8 mouse cellular contexts compared by ENCODE assay signal in genomic region chr19:45079769-45080515, GRCm38 (mm10). TPM values are rescaled to one million over a fixed set of nuclear protein-coding genes. Genes with fewer than 3 reads are reported as not detected.
DNase-seq lines count a peak whose midpoint lies in the region; ATAC-seq and TF ChIP-seq lines count a peak whose summit lies in the region.

No protein-coding gene starts in this region.

- peaks cover 70% of the 10 kb centered on the region for H3K4me1 ChIP-seq in E14TG2a.4 (replicated peaks; ENCODE audit: low read depth, low read length)
- H3K4me1 ChIP-seq in embryonic facial prominence, embryonic 15.5 days, result peaks cover 64% of the 10 kb centered on the region
- peaks cover 36% of the 10 kb centered on the region for H3K4me1 ChIP-seq in heart, embryonic 16.5 days (ENCODE audit: control insufficient read depth, insufficient read depth, low read length)
- peaks cover 23% of the 10 kb centered on the region for H3K4me1 ChIP-seq in kidney, postnatal 0 days (replicated peaks; ENCODE audit: insufficient read depth, low read length)
- H3K4me1 ChIP-seq in lung, embryonic 15.5 days, result peaks cover 55% of the 10 kb centered on the region

- H3K4me2 ChIP-seq in embryonic facial prominence, embryonic 15.5 days (replicated peaks), result peak overlapping the region; percentile 80
- H3K4me2 ChIP-seq in heart, embryonic 16.5 days (ENCODE audit: low read depth, low read length), result peak overlapping the region; percentile 80
- peak overlapping the region; percentile 73 for H3K4me2 ChIP-seq in kidney, postnatal 0 days (ENCODE audit: low read length)
- H3K4me2 ChIP-seq in lung, embryonic 15.5 days, result peak overlapping the region; percentile 77

- 0 out of 2 replicates have a peak overlapping the region, but pooled peaks have one; percentile 4 for H3K9ac ChIP-seq in embryonic facial prominence, embryonic 15.5 days
- H3K9ac ChIP-seq in heart, embryonic 16.5 days (ENCODE audit: low read length), result peak overlapping the region; percentile 53
- H3K9ac ChIP-seq in kidney, postnatal 0 days (ENCODE audit: low read depth, low read length), result peak overlapping the region; percentile 32; the same call in 1 of the 2 replicates
- H3K9ac ChIP-seq in lung, embryonic 15.5 days, result peak overlapping the region; percentile 44

- under 1% methylated on average over 45 of the region's 45 CpGs for WGBS in embryonic facial prominence, embryonic 15.5 days
- under 1% methylated on average over 45 of the region's 45 CpGs for WGBS in heart, embryonic 16.5 days
- 1% methylated on average over 45 of the region's 45 CpGs for WGBS in kidney, postnatal 0 days
- WGBS in lung, embryonic 15.5 days, result under 1% methylated on average over 45 of the region's 45 CpGs

- 0 out of 2 replicates have a peak, but pooled peaks cover 3% of the 10 kb centered on the region for H3K9me3 ChIP-seq in E14TG2a.4 (ENCODE audit: low read length)
- no peaks in the 10 kb centered on the region for H3K9me3 ChIP-seq in embryonic facial prominence, embryonic 15.5 days (replicated peaks)
- H3K9me3 ChIP-seq in heart, embryonic 16.5 days (replicated peaks; ENCODE audit: control insufficient read depth, low read length), result no peaks in the 10 kb centered on the region
- H3K9me3 ChIP-seq in kidney, postnatal 0 days (replicated peaks; ENCODE audit: low read length), result no peaks in the 10 kb centered on the region
- no peaks in the 10 kb centered on the region for H3K9me3 ChIP-seq in lung, embryonic 15.5 days

- peak overlapping the region; percentile 69 for H3K4me3 ChIP-seq in E14TG2a.4 (replicated peaks; ENCODE audit: low read length)
- H3K4me3 ChIP-seq in embryonic facial prominence, embryonic 15.5 days (replicated peaks), result peak overlapping the region; percentile 37
- peak overlapping the region; percentile 38 for H3K4me3 ChIP-seq in heart, embryonic 16.5 days (ENCODE audit: low read length)
- H3K4me3 ChIP-seq in kidney, postnatal 0 days (replicated peaks; ENCODE audit: low read depth, low read length), result peak overlapping the region; percentile 34
- H3K4me3 ChIP-seq in lung, embryonic 15.5 days, result peak overlapping the region; percentile 36

- H3K27me3 ChIP-seq in E14TG2a.4 (ENCODE audit: insufficient read depth, low read length), result peaks cover 66% of the 10 kb centered on the region
- H3K27me3 ChIP-seq in embryonic facial prominence, embryonic 15.5 days, result peaks cover 70% of the 10 kb centered on the region
- peaks cover 55% of the 10 kb centered on the region for H3K27me3 ChIP-seq in heart, embryonic 16.5 days (ENCODE audit: control insufficient read depth, insufficient read depth, low read length)
- peaks cover 30% of the 10 kb centered on the region for H3K27me3 ChIP-seq in kidney, postnatal 0 days (ENCODE audit: insufficient read depth, low read length)
- H3K27me3 ChIP-seq in lung, embryonic 15.5 days, result peaks cover 92% of the 10 kb centered on the region

- no peaks in the 10 kb centered on the region for H3K36me3 ChIP-seq in E14TG2a.4 (ENCODE audit: insufficient read depth, low read length)
- no peaks in the 10 kb centered on the region for H3K36me3 ChIP-seq in embryonic facial prominence, embryonic 15.5 days
- no peaks in the 10 kb centered on the region for H3K36me3 ChIP-seq in heart, embryonic 16.5 days (ENCODE audit: control insufficient read depth, insufficient read depth)
- no peaks in the 10 kb centered on the region for H3K36me3 ChIP-seq in kidney, postnatal 0 days (ENCODE audit: insufficient read depth, low read length)
- H3K36me3 ChIP-seq in lung, embryonic 15.5 days, result no peaks in the 10 kb centered on the region

- H3K27ac ChIP-seq in embryonic facial prominence, embryonic 15.5 days (replicated peaks), result peak overlapping the region; percentile 84
- peak overlapping the region; percentile 15 for H3K27ac ChIP-seq in heart, embryonic 16.5 days (ENCODE audit: low read length)
- peak overlapping the region; percentile 61 for H3K27ac ChIP-seq in kidney, postnatal 0 days
- peak overlapping the region; percentile 42; the same call in 1 of the 2 replicates for H3K27ac ChIP-seq in lung, embryonic 15.5 days

- DNase-seq in adrenal gland, postnatal 25 days, result peak; percentile 66
- DNase-seq in kidney, postnatal 0 days (ENCODE audit: low spot score), result peak; percentile 79
- DNase-seq in retina, postnatal 1 day, result peak; percentile 70
- DNase-seq in layer of hippocampus, postnatal 36 days, result no peak

- peak; percentile 68 for ATAC-seq in embryonic facial prominence, embryonic 15.5 days (ENCODE audit: insufficient number of reproducible peaks, low FRiP score, low TSS enrichment, low read depth)
- peak; percentile 19; the same call in 1 of the 2 replicates for ATAC-seq in heart, embryonic 16.5 days (replicated peaks; ENCODE audit: extremely low read depth, insufficient read depth, low FRiP score)
- ATAC-seq in kidney, postnatal 0 days (replicated peaks; ENCODE audit: low FRiP score, low read depth), result peak; percentile 5; the same call in 1 of the 2 replicates
- peak; percentile 23 for ATAC-seq in lung, embryonic 15.5 days (ENCODE audit: borderline replicate concordance, extremely low read depth, low FRiP score, low TSS enrichment)

- no peak for TF ChIP-seq CTCF in E14TG2a.4 (conservative IDR thresholded peaks at IDR 0.05; ENCODE audit: low read length)
- TF ChIP-seq CTCF in kidney, postnatal 0 days (IDR thresholded peaks at IDR 0.05; ENCODE audit: low read depth), result 0 out of 2 replicates have a peak, but pooled peaks have one; percentile 17

RNA-seq across cellular contexts. Expression of gene Kazald1, which starts 4.9 kb away (rescaled TPM):
- total RNA-seq in adrenal gland, postnatal 25 days (2021), result 3.9 and 5.6 TPM in 2 replicates
- polyA plus RNA-seq in embryonic facial prominence, embryonic 15.5 days (2015; fragmentation: Nextera tagmentation; extraction: Ambion mirVana), result 58.2 and 59.1 TPM in 2 replicates
- 12.9 and 13.0 TPM in 2 replicates for polyA plus RNA-seq in heart, embryonic 16.5 days (2015; fragmentation: Nextera tagmentation; extraction: Ambion mirVana)
- polyA plus RNA-seq in kidney, postnatal 0 days (2015; fragmentation: Nextera tagmentation; extraction: Ambion mirVana), result 23.6 and 25.0 TPM in 2 replicates
- polyA plus RNA-seq in lung, embryonic 15.5 days (2015; fragmentation: Nextera tagmentation; extraction: Ambion mirVana), result 4.9 and 6.4 TPM in 2 replicates
- 1 to 10 TPM; 1.2 to 1.6 TPM for total RNA-seq in layer of hippocampus, postnatal 36 days (2021)

RNA-seq across cellular contexts. Expression of gene Sfxn3, which starts 32.6 kb away (rescaled TPM):
- total RNA-seq in adrenal gland, postnatal 25 days (2021), result 49.3 and 65.0 TPM in 2 replicates
- 37.4 and 41.3 TPM in 2 replicates for polyA plus RNA-seq in embryonic facial prominence, embryonic 15.5 days (2015; fragmentation: Nextera tagmentation; extraction: Ambion mirVana)
- 16.2 and 19.0 TPM in 2 replicates for polyA plus RNA-seq in heart, embryonic 16.5 days (2015; fragmentation: Nextera tagmentation; extraction: Ambion mirVana)
- polyA plus RNA-seq in kidney, postnatal 0 days (2015; fragmentation: Nextera tagmentation; extraction: Ambion mirVana), result 28.4 and 29.0 TPM in 2 replicates
- 20.5 and 21.7 TPM in 2 replicates for polyA plus RNA-seq in lung, embryonic 15.5 days (2015; fragmentation: Nextera tagmentation; extraction: Ambion mirVana)
- total RNA-seq in layer of hippocampus, postnatal 36 days (2021), result 10 to 100 TPM; 82.4 to 91.5 TPM

RNA-seq across cellular contexts. Expression of gene Pdzd7, which starts 34.4 kb away (rescaled TPM):
- total RNA-seq in adrenal gland, postnatal 25 days (2021), result 0.52 TPM in 1 of 2 replicates, not detected in the other
- 0.68 and 0.75 TPM in 2 replicates for polyA plus RNA-seq in embryonic facial prominence, embryonic 15.5 days (2015; fragmentation: Nextera tagmentation; extraction: Ambion mirVana)
- polyA plus RNA-seq in heart, embryonic 16.5 days (2015; fragmentation: Nextera tagmentation; extraction: Ambion mirVana), result 0.14 and 0.25 TPM in 2 replicates
- 0.43 and 0.80 TPM in 2 replicates for polyA plus RNA-seq in kidney, postnatal 0 days (2015; fragmentation: Nextera tagmentation; extraction: Ambion mirVana)
- polyA plus RNA-seq in lung, embryonic 15.5 days (2015; fragmentation: Nextera tagmentation; extraction: Ambion mirVana), result 0.30 and 0.34 TPM in 2 replicates
- 1 to 10 TPM; 2.2 to 3.4 TPM for total RNA-seq in layer of hippocampus, postnatal 36 days (2021)

Comparison
In these comparisons a context has a peak if more than half of its experiments do, and no peak if none do; other contexts are left out.
1. DNase-seq: peak in adrenal gland, postnatal 25 days (single experiment), kidney, postnatal 0 days (single experiment) and retina, postnatal 1 day (single experiment); none in layer of hippocampus, postnatal 36 days (0 of 2).
2. ATAC-seq: peak in every context shown above with its lines; median percentile 68 in embryonic facial prominence, embryonic 15.5 days; 23 in lung, embryonic 15.5 days; 19 in heart, embryonic 16.5 days; 5 in kidney, postnatal 0 days.
3. H3K27ac ChIP-seq: peak in every context shown above with its lines; median percentile 84 in embryonic facial prominence, embryonic 15.5 days; 61 in kidney, postnatal 0 days; 42 in lung, embryonic 15.5 days; 15 in heart, embryonic 16.5 days.
4. Peak in every context shown above with its lines, with median percentiles within 50 percentile points of each other: H3K4me3 ChIP-seq, H3K4me2 ChIP-seq and H3K9ac ChIP-seq.